Mouse (Mus musculus) testis, postnatal 10 days (tissue): ENCODE measurements around the gene Mthfd1l.
"Not testable (repeated sequence)": the region's sequence is repeated elsewhere in the genome, so short reads cannot be mapped to it uniquely, and the experiment has no call there.

Experiments
- DNase-seq: peaks from one replicate; pipeline ENCODE4 v3.0.0; 2021; ENCODE audit warnings: low spot score

The Mthfd1l gene

DNA sequence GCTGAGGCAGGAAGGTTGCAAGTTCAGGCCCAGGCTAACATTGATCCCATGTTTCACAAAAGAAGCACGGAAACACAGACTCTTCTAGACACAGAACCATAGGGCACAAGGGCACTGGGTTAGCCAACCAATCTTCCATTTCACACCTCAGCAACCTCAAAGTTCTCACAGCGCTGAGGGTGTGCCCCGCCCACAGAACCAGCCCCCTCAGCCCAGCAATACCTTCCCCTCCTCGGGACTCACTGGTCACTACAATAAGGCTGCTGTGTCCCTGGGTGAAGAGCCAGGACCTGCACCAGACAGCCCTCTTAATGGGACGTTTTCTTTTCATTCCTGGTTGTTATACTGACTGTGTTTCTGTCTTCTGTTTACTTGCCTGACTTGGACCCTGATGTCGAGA lies 181.1 kb downstream of the Mthfd1l start:
- DNase-seq: no peak

DNA sequence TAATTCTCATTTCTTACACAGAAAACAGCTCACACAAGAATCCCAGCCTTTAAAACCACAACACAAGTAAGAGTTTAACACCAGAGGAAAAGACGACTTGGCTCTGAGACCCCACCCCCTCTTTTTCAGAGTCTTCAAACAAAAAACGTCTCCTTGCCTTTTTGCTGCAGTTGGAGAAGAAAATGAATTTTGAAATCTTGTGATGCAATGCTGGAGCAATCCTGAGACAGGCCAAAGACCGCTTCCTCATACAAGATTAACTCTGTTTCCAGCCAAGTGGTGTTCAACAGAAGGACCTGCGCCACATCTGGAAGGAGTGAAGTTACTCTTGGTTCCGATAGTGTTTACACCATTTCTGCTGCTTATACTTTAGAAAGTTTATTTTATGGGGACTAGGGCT lies 182.6 kb downstream of the Mthfd1l start:
- DNase-seq: no peak

DNA sequence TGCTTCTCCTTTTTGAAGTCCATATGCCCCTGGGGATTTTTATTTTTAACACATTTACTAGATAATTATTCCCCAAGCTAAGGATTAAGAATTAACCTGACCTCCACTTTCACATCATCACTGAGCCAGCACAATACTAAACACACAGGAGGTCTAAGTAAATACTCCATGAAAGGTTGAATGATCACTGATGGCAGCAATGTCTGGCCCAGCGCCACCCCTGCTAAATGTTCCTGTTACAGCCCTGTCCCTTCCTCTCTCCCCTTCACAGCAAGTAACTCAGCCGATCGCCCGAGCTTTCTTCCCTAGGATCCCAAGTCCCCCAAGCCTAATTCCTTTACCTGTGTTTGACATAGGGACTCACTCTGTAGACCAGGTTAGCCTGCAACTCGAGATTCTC lies 185.6 kb downstream of the Mthfd1l start:
- no peak for DNase-seq

DNA sequence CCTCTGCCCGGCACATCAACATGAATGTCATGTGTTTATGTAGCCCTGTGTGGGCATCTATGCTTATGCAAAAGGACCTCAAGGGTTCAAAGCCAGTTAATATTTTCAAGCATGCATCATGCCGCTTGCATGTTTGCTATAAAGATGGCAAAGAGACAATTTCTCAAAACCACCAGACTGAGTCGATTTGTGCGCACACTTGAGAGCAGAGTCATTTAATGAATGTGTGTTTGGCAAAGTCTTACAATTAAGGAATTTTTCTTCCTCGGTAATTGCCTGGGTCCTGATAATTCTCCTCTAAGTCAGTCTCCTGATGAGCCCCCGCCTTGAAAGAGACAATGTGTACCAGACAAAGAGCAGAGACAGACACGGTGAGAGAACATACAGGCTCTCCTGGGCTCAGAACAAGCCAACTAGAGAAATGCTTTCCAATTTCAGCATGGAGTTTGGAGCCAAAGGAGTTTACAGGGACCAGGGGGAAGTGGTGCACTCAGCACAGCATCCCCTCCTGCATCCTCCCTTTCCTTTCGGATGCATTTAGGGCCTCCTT lies 186.7 kb downstream of the Mthfd1l start:
- DNase-seq: no peak

DNA sequence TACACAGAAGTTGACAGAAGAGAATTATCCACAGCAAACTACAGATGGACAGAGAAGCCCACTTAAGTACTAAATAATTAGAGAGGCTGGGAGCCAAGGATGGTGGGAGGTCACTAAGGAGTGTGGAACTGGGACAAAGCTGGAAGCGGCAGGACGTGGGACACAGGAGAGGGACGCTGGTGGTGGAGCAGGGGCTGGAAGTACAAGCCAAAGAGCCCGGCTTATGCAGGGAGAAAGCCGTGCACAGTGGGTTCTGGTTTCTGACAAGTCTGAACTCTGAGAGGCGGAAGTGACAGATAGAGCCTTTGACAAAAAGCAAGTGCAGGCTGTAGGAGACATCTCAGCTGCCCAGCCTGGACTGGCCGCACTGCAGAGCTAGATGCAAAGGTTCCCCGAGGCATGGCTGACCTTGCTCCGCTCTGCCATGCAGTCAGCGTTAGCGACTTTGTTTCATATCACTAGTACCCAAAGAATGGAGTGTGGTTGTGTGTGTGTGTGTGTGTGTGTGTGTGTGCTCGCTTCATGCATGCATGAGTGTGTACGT lies 187.4 kb downstream of the Mthfd1l start:
- DNase-seq: no peak

DNA sequence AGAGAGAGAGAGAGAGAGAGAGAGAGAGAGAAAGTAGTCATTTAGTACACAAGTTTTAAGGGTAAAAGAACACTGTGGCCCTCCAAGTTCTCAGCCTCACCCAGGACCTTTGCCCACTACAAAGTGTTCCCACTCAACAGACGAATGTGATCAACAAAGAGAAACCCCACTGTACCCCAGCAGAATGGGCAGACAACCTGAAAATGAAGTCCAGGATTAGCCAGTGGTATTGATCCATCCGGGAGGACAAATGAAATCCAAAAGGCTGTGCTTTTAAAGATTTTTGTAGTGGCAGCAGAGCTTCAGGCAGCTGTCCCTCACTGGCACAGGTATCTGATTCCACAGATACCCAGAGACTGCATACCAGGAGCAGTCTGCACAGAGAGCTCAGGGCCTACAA lies 189.1 kb downstream of the Mthfd1l start:
- DNase-seq: no peak

DNA sequence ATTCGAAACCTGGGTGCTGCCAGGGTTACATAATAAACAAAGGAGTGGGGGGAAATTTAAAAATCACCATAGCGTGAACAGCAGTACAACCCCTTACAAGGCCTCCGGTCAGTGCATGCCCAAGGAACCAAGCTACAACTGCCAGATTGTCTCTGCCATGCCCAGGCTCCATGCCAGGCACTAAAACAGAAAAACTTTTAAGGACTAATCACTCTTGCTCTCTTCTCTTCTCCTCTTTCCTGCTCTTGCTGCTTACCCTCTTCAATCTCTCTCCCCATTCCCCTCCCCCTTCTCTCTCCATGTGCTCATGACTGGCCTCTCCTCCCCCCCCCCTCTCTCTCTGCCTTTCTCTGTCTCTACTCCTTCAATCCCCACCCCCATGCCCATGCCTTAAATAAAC lies 190.1 kb downstream of the Mthfd1l start:
- no peak for DNase-seq

DNA sequence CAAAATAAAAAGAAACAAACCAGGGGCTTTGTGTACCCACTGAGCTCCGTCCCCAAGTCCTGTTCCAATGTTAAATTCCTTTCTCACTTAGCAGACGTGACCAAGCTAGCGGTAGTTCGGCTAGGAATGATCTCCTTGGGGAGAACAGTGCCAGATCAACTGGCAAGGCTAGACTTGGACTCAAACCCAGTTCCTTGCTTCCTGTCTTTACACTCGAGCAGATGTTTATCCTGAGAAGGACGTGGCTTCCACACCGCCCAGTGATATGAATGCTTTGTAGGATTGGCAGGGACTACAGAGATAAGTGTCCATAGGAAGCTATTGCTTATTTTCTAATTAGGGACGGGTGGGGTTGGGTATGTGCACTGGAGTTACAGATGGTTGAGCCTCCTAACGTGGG lies 191.8 kb downstream of the Mthfd1l start:
- DNase-seq: no peak

DNA sequence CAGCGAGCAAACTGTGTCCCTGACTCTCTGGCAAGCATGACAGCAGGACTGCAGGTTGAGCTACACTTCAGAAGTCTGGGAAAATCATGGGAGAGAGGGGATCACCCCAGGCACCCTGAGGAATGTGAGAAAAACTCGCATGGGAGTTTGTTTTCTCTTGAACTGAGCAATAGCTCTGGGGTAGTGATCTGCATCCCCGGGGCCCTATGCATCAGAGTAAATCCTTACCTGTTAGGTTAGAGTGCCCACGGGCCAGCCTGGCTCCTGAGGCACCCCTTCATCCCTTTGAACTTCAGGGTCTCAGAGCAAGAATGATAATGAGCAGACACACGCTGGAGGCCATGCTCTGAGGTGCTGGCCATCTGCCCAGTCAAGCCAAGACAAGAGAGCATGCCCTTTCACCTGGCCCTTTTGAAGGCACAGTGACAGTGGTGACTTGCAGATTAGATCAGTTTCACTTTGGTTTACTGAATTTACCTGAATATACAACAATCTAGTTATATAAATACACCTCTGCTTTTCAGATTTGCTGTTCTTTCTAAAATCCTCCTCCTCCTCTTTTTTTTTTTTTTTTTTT lies 195.4 kb downstream of the Mthfd1l start:
- no peak for DNase-seq

DNA sequence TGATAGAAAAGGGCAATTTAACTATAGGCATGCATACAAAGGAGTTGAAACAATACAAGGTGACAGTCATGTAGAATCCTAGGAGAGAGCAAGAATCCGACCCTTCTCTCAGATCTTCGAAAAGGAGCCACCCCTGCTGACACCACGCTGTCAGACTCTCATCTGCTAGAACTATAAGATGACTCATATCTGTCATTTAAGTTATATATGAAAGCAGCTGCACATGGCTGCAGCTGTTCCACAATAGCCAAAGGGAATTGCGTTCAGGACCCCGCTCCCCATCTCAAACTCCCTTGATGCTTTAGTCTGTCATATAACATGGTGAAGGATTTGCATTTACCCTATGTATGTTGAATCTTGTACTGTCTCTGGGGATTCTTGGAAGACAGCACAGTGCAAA lies 201.3 kb downstream of the Mthfd1l start:
- no peak for DNase-seq

DNA sequence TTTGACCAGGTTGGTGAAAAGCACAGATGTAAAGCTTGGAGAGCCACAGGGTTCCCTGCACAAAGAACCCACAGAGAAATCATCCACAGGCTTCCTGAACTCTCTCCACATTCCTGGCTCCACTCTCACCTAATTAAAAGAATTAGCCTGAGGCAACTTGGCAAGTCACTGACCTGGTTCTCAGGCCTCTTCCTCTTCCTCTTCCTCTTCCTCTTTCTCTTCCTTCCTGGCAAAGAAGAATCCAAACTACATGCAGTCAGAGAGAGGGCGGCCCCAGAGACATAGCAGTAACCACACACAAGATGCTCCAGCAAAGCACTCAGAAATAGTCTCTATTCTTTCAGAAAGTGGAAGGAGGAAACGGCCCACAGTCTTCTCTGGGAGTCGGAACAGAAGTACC lies 201.8 kb downstream of the Mthfd1l start:
- no peak for DNase-seq

DNA sequence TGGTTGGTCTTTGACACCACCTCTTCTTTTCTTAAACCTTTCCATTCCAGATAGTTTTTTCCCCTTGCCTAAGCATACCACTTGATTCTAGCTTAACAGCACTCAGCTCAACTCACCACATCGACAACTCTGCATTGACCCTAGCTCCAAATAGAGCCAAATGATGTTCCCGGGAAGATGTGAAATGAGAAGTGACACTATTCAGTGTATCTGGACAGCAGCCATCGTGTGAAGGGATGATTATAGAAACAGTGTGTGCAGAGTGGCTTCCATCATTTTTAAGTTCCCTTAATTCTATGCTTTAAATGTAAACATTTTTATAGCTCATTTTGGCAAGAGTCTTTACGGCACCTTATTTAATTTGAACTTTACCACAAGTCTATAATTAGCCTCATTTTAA lies 204.4 kb downstream of the Mthfd1l start:
- no peak for DNase-seq

DNA sequence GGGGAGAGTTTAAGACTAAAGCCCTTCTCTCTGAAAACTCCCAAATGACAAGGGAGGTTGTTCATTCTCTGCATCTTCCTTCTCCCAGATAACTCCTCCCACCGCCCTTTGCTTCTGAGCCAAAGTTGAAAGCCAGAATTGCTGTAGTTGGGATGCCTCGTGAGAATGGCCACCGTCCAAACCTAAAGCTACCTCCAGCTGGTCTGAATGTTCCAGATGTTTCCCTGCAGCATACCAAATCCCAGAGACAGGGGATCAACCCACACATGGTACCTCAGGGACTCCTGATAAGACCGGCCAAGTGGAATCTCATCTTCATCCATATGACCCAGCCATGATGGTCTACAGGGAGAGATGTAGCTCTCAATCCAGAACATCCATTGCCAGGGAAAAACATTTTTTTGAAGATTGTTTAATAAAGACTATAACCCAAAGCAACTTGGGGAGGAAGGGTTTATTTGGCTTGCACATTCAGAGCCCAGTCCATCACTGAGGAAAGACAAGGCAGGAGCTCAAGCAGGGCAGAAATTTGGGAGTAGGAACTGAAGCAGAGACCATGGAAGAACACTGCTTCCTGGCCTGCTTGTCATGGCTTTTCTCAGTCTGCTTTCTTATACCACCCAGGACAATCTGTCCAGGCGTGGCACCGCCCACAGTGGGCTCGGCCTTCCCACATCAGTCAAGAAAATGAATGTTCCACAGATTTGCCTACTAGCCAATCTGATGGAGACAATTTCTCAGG lies 206.3 kb downstream of the Mthfd1l start:
- DNase-seq: no peak

DNA sequence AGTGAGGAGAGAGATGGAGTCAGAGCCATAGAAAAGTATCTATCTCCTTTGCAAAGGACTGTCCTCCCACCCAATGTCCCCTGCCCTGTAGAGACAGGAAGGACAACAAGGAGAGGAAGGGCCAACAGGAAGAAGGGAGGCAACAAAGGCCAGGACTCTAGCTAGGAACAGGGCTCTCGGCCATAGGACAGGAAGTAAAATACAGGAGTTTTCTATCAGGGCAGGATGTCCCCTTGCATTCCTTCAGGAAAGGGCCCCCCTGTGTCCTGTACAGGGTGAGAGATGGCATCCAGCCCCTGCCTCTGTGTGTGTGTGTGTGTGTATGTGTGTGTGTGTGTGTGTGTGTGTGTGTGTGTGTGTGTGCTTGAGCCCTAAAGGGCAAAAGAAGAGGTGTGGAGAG lies 209.0 kb downstream of the Mthfd1l start:
- DNase-seq: no peak

DNA sequence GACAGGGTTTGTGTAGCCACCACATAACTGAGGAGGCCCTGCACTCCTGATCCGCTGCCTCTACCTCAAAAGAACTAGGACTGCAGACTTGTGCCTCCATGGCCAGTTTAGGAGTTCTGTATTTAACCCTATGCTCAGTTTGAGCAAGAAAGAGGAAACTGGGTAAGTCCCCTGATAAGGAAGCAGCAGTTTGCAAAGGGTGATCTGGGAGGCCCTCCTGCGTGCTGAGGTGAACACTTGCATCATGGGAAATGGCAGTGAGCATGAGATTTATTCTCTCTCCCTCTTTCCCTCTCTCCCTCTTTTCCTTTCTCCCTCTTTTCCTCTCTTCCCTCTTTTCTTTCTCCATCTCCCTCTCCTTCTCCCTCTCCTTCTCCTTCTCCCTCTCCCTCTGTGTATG lies 209.5 kb downstream of the Mthfd1l start:
- no peak for DNase-seq

DNA sequence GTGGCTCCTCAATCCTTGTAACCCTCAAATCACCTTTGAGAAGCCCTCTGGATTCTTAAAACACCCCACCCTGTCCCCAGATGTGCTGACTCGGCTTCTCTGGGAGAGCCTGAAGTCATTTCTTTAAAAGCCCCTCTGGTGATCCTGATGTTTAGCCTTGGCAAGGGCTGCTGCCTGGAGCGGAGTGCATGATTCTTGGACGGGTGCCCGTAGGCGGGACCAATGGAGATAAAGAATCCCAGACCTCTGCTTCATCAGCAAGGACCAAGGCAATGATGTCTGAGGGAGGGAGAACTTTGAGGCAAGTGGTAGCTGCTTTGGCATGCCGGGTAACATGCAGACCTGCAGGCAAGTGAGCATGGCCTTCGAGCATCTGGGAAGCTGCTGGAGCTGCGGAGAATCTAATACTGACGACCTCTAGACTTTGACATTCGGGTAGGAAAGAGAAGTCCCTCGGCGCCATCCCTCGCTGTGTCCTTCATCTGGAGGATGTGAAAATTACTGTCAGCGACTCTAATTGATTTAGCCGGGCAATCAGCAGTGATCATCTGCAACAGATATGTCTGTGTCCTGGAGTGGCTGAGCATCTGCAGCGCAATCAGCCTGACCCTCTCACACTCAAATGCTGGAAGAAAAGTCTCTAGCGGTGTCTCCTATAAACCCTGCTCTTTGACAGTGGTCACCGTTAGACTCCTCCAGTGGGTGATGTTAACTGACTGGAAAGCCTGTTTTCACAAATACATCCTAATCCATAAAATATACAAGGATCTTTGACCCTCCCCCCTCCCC lies 215.9 kb downstream of the Mthfd1l start:
- DNase-seq: peak; percentile 91

DNA sequence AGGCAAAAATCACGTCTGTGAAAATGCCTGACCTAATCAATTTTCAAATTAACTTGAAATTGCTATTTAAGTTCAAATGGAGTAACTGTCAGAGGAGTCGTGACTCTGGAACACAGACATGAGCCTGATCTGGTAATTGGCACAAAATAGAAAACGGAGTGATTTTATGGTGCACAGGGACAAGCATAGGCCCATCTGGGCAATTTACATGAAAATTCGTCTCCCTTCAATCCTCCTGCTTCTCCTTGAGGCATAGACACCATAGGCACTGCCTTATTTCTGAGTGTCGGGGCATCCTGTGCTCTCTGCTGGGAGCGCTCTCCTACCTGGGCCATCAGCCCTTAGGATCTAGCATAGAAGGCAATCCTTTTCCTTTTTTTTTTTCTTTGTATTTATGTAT lies 216.5 kb downstream of the Mthfd1l start:
- no peak for DNase-seq

DNA sequence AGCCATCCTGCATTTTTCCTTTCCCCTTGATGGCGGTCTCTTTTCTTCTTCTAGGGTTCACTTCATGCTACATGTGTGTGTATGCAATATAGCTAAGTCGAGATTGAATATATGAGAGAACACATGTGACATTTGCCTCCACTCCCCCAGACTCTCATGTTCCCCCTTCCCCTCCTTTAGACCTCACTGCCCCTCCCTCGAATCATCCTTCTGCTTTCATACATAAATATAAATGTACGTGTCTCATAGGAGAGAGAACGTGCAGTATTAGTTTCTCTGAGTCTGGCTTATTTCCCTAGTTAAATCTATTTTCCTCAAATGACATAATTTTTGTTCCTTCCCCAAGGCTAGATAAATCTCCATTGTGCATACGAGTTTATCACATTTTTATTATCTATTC lies 226.1 kb downstream of the Mthfd1l start:
- no peak for DNase-seq

DNA sequence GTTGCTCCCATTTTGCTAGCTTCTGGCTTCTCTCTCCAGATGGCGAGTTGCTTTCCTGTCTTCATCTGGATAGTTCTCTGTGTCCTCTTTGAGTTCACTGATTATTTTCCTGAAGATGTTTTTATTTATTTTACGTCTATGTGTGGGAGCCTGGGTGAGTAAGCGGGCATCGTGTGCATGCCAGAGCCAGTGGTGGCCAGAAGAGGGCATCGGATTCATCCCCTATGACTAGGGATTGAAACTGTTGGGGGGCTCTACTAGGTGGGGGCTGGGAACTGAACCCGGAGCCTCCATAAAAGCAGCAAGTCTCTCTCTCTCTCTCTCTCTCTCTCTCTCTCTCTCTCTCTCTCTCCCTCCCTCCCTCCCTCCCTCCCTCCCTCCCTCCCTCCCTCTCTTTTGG lies 227.0 kb downstream of the Mthfd1l start:
- no peak for DNase-seq

DNA sequence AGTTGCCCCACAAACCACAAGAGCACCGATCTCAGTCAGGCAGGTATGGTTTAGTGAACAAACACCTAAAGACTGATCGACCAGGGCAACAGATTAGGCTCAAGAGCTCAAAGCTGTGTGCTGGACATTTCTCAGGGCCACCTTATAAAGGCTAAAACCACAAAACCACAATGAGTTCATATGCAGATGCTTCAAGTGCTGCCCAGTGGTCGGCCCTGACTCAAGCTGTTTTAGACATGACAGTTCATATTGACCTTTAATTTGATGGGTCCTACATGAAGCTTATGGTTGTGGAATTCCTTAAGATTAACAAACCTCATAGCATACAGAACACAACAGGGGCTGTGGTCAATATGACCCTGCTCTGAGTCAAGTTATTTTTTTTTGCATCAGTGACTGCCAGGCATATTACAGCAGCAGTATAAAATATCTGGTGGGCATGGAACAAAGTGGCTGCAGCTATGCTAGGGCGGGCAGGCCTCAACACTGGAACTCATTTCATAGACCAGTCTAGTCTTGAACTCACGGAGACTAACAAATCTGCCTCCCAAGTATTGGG lies 227.7 kb downstream of the Mthfd1l start:
- DNase-seq: no peak

DNA sequence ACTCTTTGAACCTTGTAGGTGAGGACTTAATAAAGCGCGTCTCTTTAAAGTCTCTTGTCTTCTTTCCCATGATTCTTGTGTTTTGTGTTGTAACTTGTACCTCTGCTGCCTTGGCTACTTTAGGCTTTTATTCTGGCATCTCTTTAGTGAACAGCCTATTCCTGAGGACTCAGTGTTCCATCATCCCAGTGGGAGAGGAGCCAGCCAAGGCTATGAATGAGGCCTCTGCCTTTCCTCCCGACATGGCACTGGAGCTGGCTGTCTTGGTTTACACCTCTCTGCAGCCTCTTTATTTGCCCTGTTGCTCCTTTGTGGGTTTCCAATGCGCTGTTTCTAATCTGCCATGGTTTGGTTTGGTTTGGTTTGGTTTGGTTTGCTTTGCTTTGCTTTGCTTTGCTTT lies 228.2 kb downstream of the Mthfd1l start:
- DNase-seq: no peak

DNA sequence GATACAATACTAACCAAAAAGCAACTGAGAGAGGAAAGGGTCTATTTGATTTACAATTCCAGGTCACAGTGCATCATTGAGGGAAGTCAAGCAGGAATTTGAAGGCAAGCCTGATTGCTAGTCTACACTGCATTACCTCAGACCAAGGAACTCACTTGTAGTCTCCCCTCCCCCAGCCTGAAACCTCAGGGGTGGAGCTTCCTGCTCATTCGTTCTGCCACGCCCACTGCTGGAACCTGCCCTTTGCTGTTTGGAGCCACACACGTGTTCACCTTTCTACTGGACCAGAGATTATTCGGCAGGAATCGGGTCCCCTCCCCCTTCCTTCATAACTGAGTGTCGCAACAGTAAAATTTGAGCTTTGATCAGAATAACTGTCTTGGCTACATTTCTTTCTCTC lies 230.7 kb downstream of the Mthfd1l start:
- not testable (repeated sequence) for DNase-seq

DNA sequence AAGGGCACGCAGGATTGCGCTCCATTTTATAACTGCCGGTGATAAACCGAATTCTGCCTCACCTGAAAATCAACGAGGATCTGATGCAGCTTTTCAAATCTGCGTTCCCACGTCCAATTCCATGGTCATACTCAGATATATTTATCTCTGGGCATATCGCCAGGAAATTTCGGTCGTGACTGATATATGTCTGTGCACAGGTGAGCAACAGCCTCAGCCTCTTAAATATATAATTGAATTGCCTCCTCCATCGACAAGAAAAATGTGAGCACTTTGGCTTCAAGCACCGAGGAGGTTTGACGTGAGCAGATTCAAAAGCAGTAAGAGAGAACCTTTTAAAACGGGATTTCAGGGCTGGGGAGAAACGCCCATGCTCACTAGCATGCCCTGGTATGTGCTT lies 236.1 kb downstream of the Mthfd1l start:
- no peak for DNase-seq
